Mouse (Mus musculus) forebrain, postnatal 0 days (tissue): ENCODE results near the gene Rnf130. TPM values are rescaled to one million over a fixed set of nuclear protein-coding genes. Genes with fewer than 3 reads are reported as not detected.
"Not testable (repeated sequence)": the region's sequence is repeated elsewhere in the genome, so short reads cannot be mapped to it uniquely, and the experiment has no call there.

Experiments
- ATAC-seq: fragments of 200-750 bp; cut with Nextera tagmentation; 2 replicates; pipeline ENCODE4 v1.8.0; 2017; ENCODE audit warnings: mild to moderate bottlenecking, moderate library complexity
- DNase-seq: peaks from one replicate; pipeline ENCODE4 v3.0.0-alpha.2; 2015
- H3K27ac ChIP-seq: fragments of 300-500 bp; sonication (generic); 2 replicates; pipeline ENCODE4 v1.5.1; 2014; ENCODE audit warnings: low read depth, mild to moderate bottlenecking, antibody characterized with exemption, low read length, moderate library complexity, mixed read lengths
- H3K27me3 ChIP-seq: fragments of 300-500 bp; sonication (generic); 2 replicates; pipeline ENCODE4 v1.6.1; 2014; ENCODE audit warnings: mild to moderate bottlenecking, low read length, mixed read lengths; ENCODE audit not compliant: insufficient read depth
- H3K36me3 ChIP-seq: fragments of 300-500 bp; sonication (generic); 2 replicates; pipeline ENCODE4 v1.6.1; 2014; ENCODE audit warnings: mild to moderate bottlenecking, moderate library complexity; ENCODE audit not compliant: insufficient read depth
- H3K4me1 ChIP-seq: fragments of 300-500 bp; sonication (generic); 2 replicates; pipeline ENCODE4 v1.6.1; 2014; ENCODE audit warnings: antibody characterized with exemption; ENCODE audit not compliant: insufficient read depth
- H3K4me2 ChIP-seq: fragments of 300-500 bp; sonication (generic); 2 replicates; pipeline ENCODE4 v1.6.1; 2014; ENCODE audit warnings: low read depth, mild to moderate bottlenecking, moderate library complexity
- H3K4me3 ChIP-seq: fragments of 300-500 bp; sonication (generic); 2 replicates; pipeline ENCODE4 v1.5.1; 2014; ENCODE audit warnings: low read depth, low read length, mixed read lengths
- H3K9ac ChIP-seq: fragments of 300-500 bp; sonication (generic); 2 replicates; pipeline ENCODE4 v1.6.1; 2014; ENCODE audit warnings: mild to moderate bottlenecking
- H3K9me3 ChIP-seq: fragments of 300-500 bp; sonication (generic); 2 replicates; pipeline ENCODE4 v1.6.1; 2016; ENCODE audit warnings: low read length
- CTCF ChIP-seq: sonication (generic); IDR thresholded peaks from 2 replicates; pipeline ENCODE4 v1.5.1; 2016; ENCODE audit warnings: antibody characterized with exemption, control low read depth, low read depth
- WGBS: fragments of 180-500 bp; shearing (Covaris S2); extraction: QIAGEN DNeasy Blood & Tissue Kit; methylation state at CpG from one replicate; pipeline ENCODE4 v1.1.7; 2014; 5-methylcytosine and 5-hydroxymethylcytosine counted together
- polyA plus RNA-seq: library from polyadenylated mRNA; unstranded; fragments of >200 nt; fragmentation: Nextera tagmentation; extraction: Ambion mirVana; gene quantifications from 2 replicates; pipeline ENCODE4 v1.2.1, GENCODE M21; 2015
- total RNA-seq: library from RNA; depleted of rRNA; stranded (reverse); fragments of >200 nt; gene quantifications from 2 replicates; pipeline ENCODE4 v1.2.3, GENCODE M21; 2014

The Rnf130 gene
- total and polyA plus RNA-seq, 2 experiments from 2014 or later = 61.1 to 116 TPM

- Histone ChIP-seq H3K4me1 (no peaks in the 10 kb centered on the region), H3K9me3 (no peaks in the 10 kb centered on the region), H3K27ac (peak overlapping the region; percentile 54), H3K27me3 (no peaks in the 10 kb centered on the region), H3K9ac (no peak overlapping the region), H3K36me3 (peaks cover 33% of the 10 kb centered on the region), H3K4me2 (no peak overlapping the region), H3K4me3 (no peak overlapping the region)
- DNase-seq = peak; percentile 46
- ATAC-seq = peak; percentile 73
- 53% methylated on average over 8 of the region's 8 CpGs for WGBS
- no peak for TF ChIP-seq CTCF
Measured at GRCm38 (mm10) chr11:50098961-50099481, 73.9 kb downstream of the Rnf130 start.

GRCm38 (mm10) chr11:50099692-50100091 lies 74.5 kb downstream of the Rnf130 start:
- Histone ChIP-seq H3K4me1 (no peaks in the 10 kb centered on the region), H3K27me3 (no peaks in the 10 kb centered on the region), H3K4me2 (no peak overlapping the region), H3K9me3 (no peaks in the 10 kb centered on the region), H3K4me3 (no peak overlapping the region), H3K9ac (no peak overlapping the region), H3K27ac (peak overlapping the region; percentile 54), H3K36me3 (peaks cover 28% of the 10 kb centered on the region)
- no peak for ATAC-seq
- WGBS = 62% methylated on average over 2 of the region's 2 CpGs
- DNase-seq = no peak
- TF ChIP-seq CTCF = no peak

- no peaks in the 10 kb centered on the region for H3K27me3 ChIP-seq
- peaks cover 23% of the 10 kb centered on the region for H3K36me3 ChIP-seq
- H3K9me3 ChIP-seq = no peaks in the 10 kb centered on the region
- ATAC-seq = no peak
- H3K4me3 ChIP-seq = no peak overlapping the region
- no peak overlapping the region for H3K4me2 ChIP-seq
- DNase-seq = no peak
- no peak for TF ChIP-seq CTCF
- H3K9ac ChIP-seq = no peak overlapping the region
- H3K4me1 ChIP-seq = no peaks in the 10 kb centered on the region
- WGBS = 60% methylated on average over 2 of the region's 2 CpGs
- H3K27ac ChIP-seq = no peak overlapping the region
Measured at GRCm38 (mm10) chr11:50100548-50101307, 75.6 kb downstream of the Rnf130 start.

GRCm38 (mm10) chr11:50101962-50102361 lies 76.8 kb downstream of the Rnf130 start:
- not testable (repeated sequence) for H3K27me3 ChIP-seq, H3K4me1 ChIP-seq, H3K9me3 ChIP-seq, H3K4me2 ChIP-seq, ATAC-seq, H3K27ac ChIP-seq, H3K9ac ChIP-seq, DNase-seq, H3K4me3 ChIP-seq
- peaks cover 20% of the 10 kb centered on the region for H3K36me3 ChIP-seq
- WGBS = 93% methylated on average over 4 of the region's 4 CpGs

- H3K4me1 ChIP-seq = no peaks in the 10 kb centered on the region
- H3K4me3 ChIP-seq = no peak overlapping the region
- ATAC-seq = no peak
- H3K4me2 ChIP-seq = no peak overlapping the region
- WGBS = 92% methylated on average over 6 of the region's 6 CpGs
- no peak for DNase-seq
- 0 out of 2 replicates have a peak overlapping the region, but pooled peaks have one; percentile 4 for H3K27ac ChIP-seq
- no peak for TF ChIP-seq CTCF
- H3K9ac ChIP-seq = no peak overlapping the region
- no peaks in the 10 kb centered on the region for H3K9me3 ChIP-seq
- peaks cover 18% of the 10 kb centered on the region for H3K36me3 ChIP-seq
- no peaks in the 10 kb centered on the region for H3K27me3 ChIP-seq
Measured at GRCm38 (mm10) chr11:50104016-50104415, 78.9 kb downstream of the Rnf130 start.

- Histone ChIP-seq H3K36me3 (peaks cover 19% of the 10 kb centered on the region), H3K27ac (no peak overlapping the region), H3K27me3 (no peaks in the 10 kb centered on the region), H3K9me3 (no peaks in the 10 kb centered on the region), H3K4me1 (no peaks in the 10 kb centered on the region), H3K4me2 (no peak overlapping the region), H3K4me3 (no peak overlapping the region), H3K9ac (no peak overlapping the region)
- ATAC-seq (no peak), DNase-seq (no peak)
- 82% methylated on average over 5 of the region's 5 CpGs for WGBS
- TF ChIP-seq CTCF = no peak
Measured at GRCm38 (mm10) chr11:50105237-50105636, 80.1 kb downstream of the Rnf130 start.

- H3K36me3 ChIP-seq = peaks cover 21% of the 10 kb centered on the region
- TF ChIP-seq CTCF = no peak
- no peak overlapping the region for H3K4me3 ChIP-seq
- H3K4me2 ChIP-seq = no peak overlapping the region
- ATAC-seq = no peak
- no peaks in the 10 kb centered on the region for H3K4me1 ChIP-seq
- DNase-seq = no peak
- H3K9me3 ChIP-seq = no peaks in the 10 kb centered on the region
- no peak overlapping the region for H3K27ac ChIP-seq
- no peak overlapping the region for H3K9ac ChIP-seq
- WGBS = 78% methylated on average over 7 of the region's 7 CpGs
- H3K27me3 ChIP-seq = no peaks in the 10 kb centered on the region
Measured at GRCm38 (mm10) chr11:50106024-50106423, 80.9 kb downstream of the Rnf130 start.
